Mouse (Mus musculus) MEL (cell line): Measurements from ENCODE around the gene Prkcz.

Experiments
- CTCF ChIP-seq, 3 experiments: IDR thresholded peaks in 2 of 3; conservative IDR thresholded peaks in 1 of 3; 2 replicates each; pipeline ENCODE4 v1.5.1; 2011 to 2012; ENCODE audit warnings: low read length in 3 of 3, low read depth in 2 of 3, mild to moderate bottlenecking in 2 of 3, improper control_type of control experiment in 1 of 3, inconsistent platforms in 1 of 3, mixed read lengths in 1 of 3, moderate library complexity in 1 of 3; ENCODE audit not compliant: control insufficient read depth in 1 of 3, insufficient read depth in 1 of 3, poor library complexity in 1 of 3, severe bottlenecking in 1 of 3
- ELF1 ChIP-seq: IDR thresholded peaks from 2 replicates; pipeline ENCODE4 v1.6.1; 2014; ENCODE audit warnings: low read depth, mild to moderate bottlenecking, inconsistent platforms, low read length, improper control_type of control experiment, moderate library complexity
- EP300 ChIP-seq, 2 experiments: IDR thresholded peaks; 2 replicates each; pipeline ENCODE4 v1.6.1; 2011; ENCODE audit warnings: improper control_type of control experiment in 2 of 2, low read length in 2 of 2, low read depth in 1 of 2, mild to moderate bottlenecking in 1 of 2
- GATA1 ChIP-seq: IDR thresholded peaks from 2 replicates; pipeline ENCODE4 v1.6.1; 2011; ENCODE audit warnings: low read depth, low read length, improper control_type of control experiment
- JUND ChIP-seq: IDR thresholded peaks from 2 replicates; pipeline ENCODE4 v1.6.1; 2011; ENCODE audit warnings: low read depth, mild to moderate bottlenecking, improper control_type of control experiment, low read length
- MAX ChIP-seq: IDR thresholded peaks from 2 replicates; pipeline ENCODE4 v1.6.1; 2011; ENCODE audit warnings: low read length, improper control_type of control experiment
- MYB ChIP-seq: IDR thresholded peaks from 2 replicates; pipeline ENCODE4 v1.6.1; 2011; ENCODE audit warnings: mild to moderate bottlenecking, low read depth, low read length, improper control_type of control experiment
- POLR2A ChIP-seq, 2 experiments: IDR thresholded peaks; 2 replicates each; pipeline ENCODE4 v1.6.1; 2011 to 2012; ENCODE audit warnings: low read length in 2 of 2, mild to moderate bottlenecking in 2 of 2, control low read depth in 1 of 2, improper control_type of control experiment in 1 of 2, low read depth in 1 of 2, moderate library complexity in 1 of 2; ENCODE audit not compliant: control insufficient read depth in 1 of 2, insufficient read depth in 1 of 2, poor library complexity in 1 of 2
- USF1 ChIP-seq: IDR thresholded peaks from 2 replicates; pipeline ENCODE4 v1.6.1; 2014; ENCODE audit warnings: low read depth, mild to moderate bottlenecking, inconsistent platforms, low read length, improper control_type of control experiment, moderate library complexity
- ZKSCAN1 ChIP-seq: IDR thresholded peaks from 2 replicates; pipeline ENCODE4 v1.6.1; 2012; ENCODE audit warnings: low read depth, mild to moderate bottlenecking, inconsistent platforms, low read length, improper control_type of control experiment, moderate library complexity
- ZNF384 ChIP-seq: IDR thresholded peaks from 2 replicates; pipeline ENCODE4 v1.6.1; 2012; ENCODE audit warnings: low read depth, mild to moderate bottlenecking, inconsistent platforms, low read length, improper control_type of control experiment

DNA sequence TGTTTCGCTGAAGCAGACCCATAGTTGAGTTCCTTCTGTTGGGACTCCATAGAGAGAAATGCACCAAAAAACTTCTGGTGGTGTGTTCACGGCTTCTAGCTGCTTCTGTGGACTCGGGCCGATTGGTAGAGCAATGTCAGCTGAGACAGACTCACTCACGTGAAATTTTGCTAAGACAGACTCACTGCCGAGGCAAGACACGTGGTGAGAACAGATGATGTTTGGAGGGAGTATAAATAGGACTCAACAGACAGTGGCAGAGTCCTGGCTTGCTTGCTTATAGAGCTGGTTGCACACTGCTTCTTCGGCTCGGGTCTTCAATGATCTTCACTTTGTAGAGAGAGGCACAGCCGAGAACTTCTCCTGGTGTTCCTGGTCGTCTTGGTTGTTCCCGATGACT is 117.9 kb downstream of the Prkcz start:
- TF ChIP-seq MYB (no peak), POLR2A (IDR thresholded peaks at IDR 0.05; ENCODE audit: control insufficient read depth in 1 of 2, insufficient read depth in 1 of 2, low read depth in 1 of 2, low read length in 2 of 2, poor library complexity in 1 of 2) (no peak), CTCF (IDR thresholded peaks at IDR 0.05 in 2 of 3, conservative IDR thresholded peaks at IDR 0.05 in 1 of 3; ENCODE audit: control insufficient read depth in 1 of 3, insufficient read depth in 1 of 3, low read depth in 2 of 3, low read length in 3 of 3, poor library complexity in 1 of 3, severe bottlenecking in 1 of 3) (no peak), EP300 (IDR thresholded peaks at IDR 0.05; ENCODE audit: low read depth in 1 of 2, low read length in 2 of 2) (no peak), ZKSCAN1 (no peak), ELF1 (no peak), ZNF384 (no peak), JUND (no peak), MAX (no peak), GATA1 (no peak), USF1 (no peak)
